Mouse (Mus musculus) embryonic facial prominence, embryonic 15.5 days (tissue): ENCODE data around the gene Igsf10. TPM values are rescaled to one million over a fixed set of nuclear protein-coding genes. Genes with fewer than 3 reads are reported as not detected.
"Not testable (repeated sequence)": the region's sequence is repeated elsewhere in the genome, so short reads cannot be mapped to it uniquely, and the experiment has no call there.

ENCODE experiments used
- ATAC-seq: fragments of 200-750 bp; cut with Nextera tagmentation; 2 replicates; pipeline ENCODE4 v1.8.0; 2017; ENCODE audit warnings: low read depth, moderate TSS enrichment; ENCODE audit not compliant: insufficient number of reproducible peaks, low FRiP score, low TSS enrichment
- H3K27ac ChIP-seq: fragments of 300-500 bp; sonication (generic); replicated peaks from 2 replicates; pipeline ENCODE4 v1.5.1; 2015; ENCODE audit warnings: mild to moderate bottlenecking, inconsistent platforms
- H3K27me3 ChIP-seq: fragments of 300-500 bp; sonication (generic); 2 replicates; pipeline ENCODE4 v1.6.1; 2015; ENCODE audit warnings: inconsistent platforms
- H3K36me3 ChIP-seq: fragments of 300-500 bp; sonication (generic); 2 replicates; pipeline ENCODE4 v1.6.1; 2015; ENCODE audit warnings: mild to moderate bottlenecking, inconsistent platforms
- H3K4me1 ChIP-seq: fragments of 300-500 bp; sonication (generic); 2 replicates; pipeline ENCODE4 v1.6.1; 2015; ENCODE audit warnings: inconsistent platforms
- H3K4me2 ChIP-seq: fragments of 300-500 bp; sonication (generic); replicated peaks from 2 replicates; pipeline ENCODE4 v1.6.1; 2015; ENCODE audit warnings: mild to moderate bottlenecking, inconsistent platforms
- H3K4me3 ChIP-seq: fragments of 300-500 bp; sonication (generic); replicated peaks from 2 replicates; pipeline ENCODE4 v1.5.1; 2015; ENCODE audit warnings: mild to moderate bottlenecking, inconsistent platforms
- H3K9ac ChIP-seq: fragments of 300-500 bp; sonication (generic); 2 replicates; pipeline ENCODE4 v1.6.1; 2015; ENCODE audit warnings: inconsistent platforms
- H3K9me3 ChIP-seq: fragments of 300-500 bp; sonication (generic); replicated peaks from 2 replicates; pipeline ENCODE4 v1.6.1; 2016; ENCODE audit warnings: inconsistent platforms
- WGBS: fragments of 180-500 bp; shearing (Covaris S2); methylation state at CpG from one replicate; pipeline ENCODE4 v1.1.7; 2015; 5-methylcytosine and 5-hydroxymethylcytosine counted together
- polyA plus RNA-seq: library from polyadenylated mRNA; unstranded; fragments of >200 nt; fragmentation: Nextera tagmentation; extraction: Ambion mirVana; gene quantifications from 2 replicates; pipeline ENCODE4 v1.2.1, GENCODE M21; 2015

Gene Igsf10
- polyA plus RNA-seq = 28.1 and 38.8 TPM in 2 replicates

DNA sequence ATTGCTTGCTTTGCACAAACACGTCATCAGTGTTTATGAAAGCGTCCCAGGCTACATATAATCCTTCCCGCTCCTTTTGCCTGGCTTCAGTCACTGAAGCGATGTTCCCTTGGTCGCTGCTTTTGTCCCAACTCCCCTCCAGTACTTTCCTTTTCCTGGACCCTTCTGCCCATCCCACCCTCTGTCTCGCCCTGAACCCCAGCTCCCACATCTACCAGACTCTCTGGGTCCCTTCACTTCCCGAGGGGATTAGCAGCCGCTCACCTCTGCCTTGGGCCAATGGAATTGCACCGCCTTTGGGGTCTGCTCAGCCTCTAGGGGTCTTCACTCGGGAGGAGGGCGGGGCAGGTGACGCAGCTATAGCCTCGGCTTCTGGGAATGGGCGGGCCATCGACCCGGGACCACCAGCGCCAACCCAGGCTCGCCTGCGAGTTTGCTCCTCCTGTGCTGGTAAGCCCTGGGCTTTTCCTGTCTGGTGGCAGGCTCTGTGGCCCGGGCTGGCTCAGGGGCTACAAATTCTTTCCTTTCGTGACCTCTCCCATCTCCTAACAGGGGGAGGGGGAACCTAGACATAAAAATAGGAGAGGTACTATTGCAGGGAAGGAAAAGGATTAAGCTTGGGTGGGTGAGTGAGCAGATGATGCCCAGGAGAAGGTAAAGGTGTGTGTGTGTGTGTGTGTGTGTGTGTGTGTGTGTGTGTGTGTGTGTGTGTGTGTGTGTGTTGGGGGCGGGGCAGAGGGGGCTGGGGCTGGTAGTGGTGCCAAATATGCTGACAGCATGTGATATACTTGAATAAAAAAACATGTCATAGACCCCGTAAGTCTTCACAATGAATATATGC is at the start of gene Igsf10:
Gene Igsf10, minus strand, starts transcription at position 330 of the 841 bp plus-strand sequence.
- Histone ChIP-seq H3K4me1 (no peaks in the 10 kb centered on the region), H3K4me2 (peak within 1 kb of the TSS; percentile 56), H3K36me3 (0 out of 2 replicates have a peak, but pooled peaks cover 6% of the 10 kb centered on the region), H3K27me3 (no peaks in the 10 kb centered on the region), H3K9ac (peak within 1 kb of the TSS; percentile 39), H3K4me3 (peak within 1 kb of the TSS; percentile 67), H3K27ac (peak within 1 kb of the TSS; percentile 87), H3K9me3 (no peaks in the 10 kb centered on the region)
- peak; percentile 86 for ATAC-seq
- WGBS = 3% methylated on average over 22 of the region's 23 CpGs

DNA sequence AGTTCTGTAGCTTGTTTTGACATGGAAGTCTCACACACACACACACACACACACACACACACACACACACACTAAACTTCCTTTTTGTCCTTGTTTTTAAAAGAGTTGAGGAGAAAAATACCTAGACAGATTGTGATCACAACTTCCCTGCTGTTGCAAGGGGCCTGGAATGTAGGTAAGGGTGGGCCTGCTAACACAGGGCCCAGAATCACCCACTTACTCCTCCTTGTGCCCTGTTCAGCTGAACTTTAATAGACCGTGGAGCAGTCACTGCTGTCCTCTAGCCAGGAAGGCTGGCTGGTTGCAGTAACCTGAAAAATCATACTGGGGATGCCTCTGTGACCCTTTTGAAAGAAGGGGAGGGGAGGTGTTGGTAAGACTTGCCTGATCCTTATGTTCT is 41.4 kb upstream of the Igsf10 start:
- ATAC-seq = no peak
- Histone ChIP-seq H3K9me3 (no peaks in the 10 kb centered on the region), H3K4me1 (no peaks in the 10 kb centered on the region), H3K27ac (no peak overlapping the region), H3K9ac (no peak overlapping the region), H3K4me2 (no peak overlapping the region), H3K4me3 (no peak overlapping the region), H3K36me3 (no peaks in the 10 kb centered on the region), H3K27me3 (no peaks in the 10 kb centered on the region)
- 81% methylated on average over 1 of the region's 1 CpGs for WGBS

DNA sequence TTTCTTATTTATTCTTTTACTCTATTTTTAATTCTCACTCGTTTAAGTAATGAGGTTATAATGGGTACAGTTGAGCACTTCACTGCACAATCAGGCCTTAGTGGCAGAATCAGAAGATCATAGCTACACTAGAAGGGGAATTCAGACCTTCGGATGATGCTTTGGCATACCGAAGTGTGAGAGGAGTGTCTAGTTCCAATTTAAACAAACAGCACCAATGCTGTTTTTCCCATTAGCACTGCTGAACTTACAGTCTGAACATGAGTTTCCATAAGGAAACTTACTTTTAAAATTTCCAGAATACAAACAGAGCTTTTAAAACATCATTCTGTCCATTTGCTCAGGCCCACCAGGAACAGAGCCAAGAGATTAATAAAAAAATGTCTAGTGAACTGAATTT is 40.8 kb upstream of the Igsf10 start:
- Histone ChIP-seq H3K4me3 (no peak overlapping the region), H3K4me1 (no peaks in the 10 kb centered on the region), H3K36me3 (no peaks in the 10 kb centered on the region), H3K27me3 (no peaks in the 10 kb centered on the region), H3K9me3 (no peaks in the 10 kb centered on the region), H3K27ac (no peak overlapping the region; the same call in 1 of the 2 replicates), H3K9ac (no peak overlapping the region), H3K4me2 (no peak overlapping the region)
- ATAC-seq = no peak
- whole genome bisulfite sequencing = 74% methylated on average over 3 of the region's 3 CpGs

DNA sequence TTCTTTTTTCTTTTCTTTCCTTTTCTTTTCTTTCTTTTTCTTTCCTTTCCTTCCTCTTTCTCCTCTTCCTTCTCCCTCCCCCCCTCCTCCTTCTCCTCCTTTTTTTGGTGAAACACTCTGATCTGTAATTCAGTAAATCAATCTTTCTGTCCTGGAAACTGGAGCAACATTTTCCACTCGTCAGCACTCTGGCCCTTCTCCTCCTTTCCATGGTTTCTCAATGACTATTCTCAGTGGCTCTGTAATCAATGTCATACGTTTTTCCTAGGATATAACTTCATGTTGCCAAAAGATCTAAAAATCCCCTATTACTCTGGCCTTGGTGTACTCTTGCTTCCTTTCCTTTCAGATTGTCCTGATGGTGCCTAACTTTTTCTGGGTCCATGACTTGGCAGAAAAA is 40.1 kb upstream of the Igsf10 start:
- H3K36me3 ChIP-seq = no peaks in the 10 kb centered on the region
- no peak; the same call in 1 of the 2 replicates for ATAC-seq
- H3K4me1 ChIP-seq = no peaks in the 10 kb centered on the region
- no peak overlapping the region for H3K4me3 ChIP-seq
- no peak overlapping the region for H3K9ac ChIP-seq
- 29% methylated on average over 2 of the region's 2 CpGs for WGBS
- no peaks in the 10 kb centered on the region for H3K9me3 ChIP-seq
- no peak overlapping the region for H3K4me2 ChIP-seq
- H3K27ac ChIP-seq = no peak overlapping the region
- H3K27me3 ChIP-seq = no peaks in the 10 kb centered on the region

DNA sequence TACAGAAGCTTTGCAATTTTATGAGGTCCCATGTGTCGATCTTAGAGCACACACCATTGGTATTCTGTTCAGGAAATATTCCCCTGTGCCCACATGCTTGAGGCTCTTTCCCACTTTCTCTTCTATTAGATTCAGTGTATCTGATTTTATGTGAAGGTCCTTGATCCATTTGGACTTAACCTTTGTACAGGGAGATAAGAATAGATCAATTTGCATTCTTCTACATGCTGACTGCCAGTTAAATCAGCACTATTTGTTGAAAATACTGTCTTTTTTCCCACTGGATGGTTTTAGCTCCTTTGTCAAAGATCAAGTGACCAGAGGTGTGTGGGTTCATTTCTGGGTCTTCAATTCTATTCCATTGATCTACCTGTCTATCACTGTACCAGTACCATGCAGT is 34.6 kb upstream of the Igsf10 start:
- not testable (repeated sequence) for H3K9ac ChIP-seq, ATAC-seq, H3K36me3 ChIP-seq, H3K4me3 ChIP-seq, H3K27ac ChIP-seq, H3K4me1 ChIP-seq, H3K9me3 ChIP-seq, H3K27me3 ChIP-seq, H3K4me2 ChIP-seq
- WGBS = 81% methylated on average over 1 of the region's 1 CpGs

DNA sequence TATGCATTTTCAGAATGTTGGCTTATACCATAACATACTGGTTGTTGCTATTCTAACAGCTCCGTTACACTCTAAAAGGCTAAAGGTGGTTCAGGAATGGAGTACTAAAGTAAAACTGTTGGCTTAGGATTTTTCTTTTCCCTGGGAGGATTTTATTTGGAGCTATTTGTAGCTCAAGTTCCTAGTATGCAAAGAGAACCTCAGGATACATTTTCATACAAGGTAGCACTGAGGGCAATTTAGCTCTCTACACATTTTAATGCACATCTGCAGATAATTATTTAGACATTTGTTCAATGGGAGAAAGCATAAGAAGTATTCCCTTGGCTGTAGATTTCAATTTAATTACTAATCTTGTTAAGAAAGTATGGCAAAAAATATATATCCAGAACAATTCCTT is 17.7 kb upstream of the Igsf10 start:
- WGBS = 35% methylated on average over 1 of the region's 1 CpGs
- Histone ChIP-seq H3K9me3 (no peaks in the 10 kb centered on the region), H3K27ac (no peak overlapping the region), H3K4me1 (0 out of 2 replicates have a peak, but pooled peaks cover 3% of the 10 kb centered on the region), H3K4me2 (no peak overlapping the region), H3K9ac (no peak overlapping the region), H3K4me3 (no peak overlapping the region), H3K27me3 (no peaks in the 10 kb centered on the region), H3K36me3 (no peaks in the 10 kb centered on the region)
- no peak for ATAC-seq

DNA sequence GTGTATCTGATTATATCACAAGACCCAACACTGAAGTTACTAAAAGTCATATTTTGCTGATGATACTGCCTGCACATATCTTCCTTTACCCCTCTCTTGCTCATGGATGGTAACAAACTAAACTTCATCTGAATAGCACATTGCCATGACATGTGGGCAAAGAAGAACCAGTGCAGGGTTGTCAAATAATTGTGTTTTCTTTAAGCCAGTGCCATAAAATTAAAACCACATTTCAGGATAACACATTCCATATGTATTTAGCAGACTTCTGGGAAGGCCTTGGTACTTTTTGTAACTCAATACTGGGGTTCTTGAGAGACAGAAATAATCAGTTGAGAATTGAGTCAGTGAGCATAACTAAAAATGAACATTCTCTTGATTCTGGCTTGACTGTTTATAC is 15.9 kb upstream of the Igsf10 start:
- Histone ChIP-seq H3K27me3 (no peaks in the 10 kb centered on the region), H3K4me1 (0 out of 2 replicates have a peak, but pooled peaks cover 3% of the 10 kb centered on the region), H3K27ac (no peak overlapping the region; the same call in 1 of the 2 replicates), H3K4me2 (no peak overlapping the region), H3K9me3 (no peaks in the 10 kb centered on the region), H3K36me3 (no peaks in the 10 kb centered on the region), H3K4me3 (no peak overlapping the region), H3K9ac (no peak overlapping the region)
- peak; percentile 57; the same call in 1 of the 2 replicates for ATAC-seq

DNA sequence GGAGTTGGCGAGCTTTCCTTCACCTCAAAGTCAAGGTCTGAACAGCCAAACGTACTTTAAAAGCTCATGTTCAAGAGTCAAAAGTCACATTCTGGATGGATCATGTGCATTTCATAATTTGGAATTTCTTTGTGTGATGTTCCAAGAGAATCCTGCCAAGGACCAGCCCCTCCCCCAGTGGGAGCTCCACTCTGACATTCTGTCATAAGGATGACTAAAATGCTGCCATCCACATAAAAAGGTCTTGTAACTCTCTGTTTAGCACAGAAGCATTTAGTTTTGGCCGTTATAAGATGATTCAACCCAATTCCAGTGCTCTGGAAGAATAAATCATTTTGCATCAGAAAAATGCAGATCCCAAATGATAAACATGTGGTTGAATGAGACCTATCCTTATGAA is 10.0 kb upstream of the Igsf10 start:
- Histone ChIP-seq H3K4me2 (no peak overlapping the region), H3K4me3 (no peak overlapping the region), H3K4me1 (no peaks in the 10 kb centered on the region), H3K9me3 (no peaks in the 10 kb centered on the region), H3K27me3 (no peaks in the 10 kb centered on the region), H3K27ac (no peak overlapping the region), H3K9ac (no peak overlapping the region), H3K36me3 (no peaks in the 10 kb centered on the region)
- ATAC-seq = no peak
- 54% methylated on average over 3 of the region's 3 CpGs for WGBS

DNA sequence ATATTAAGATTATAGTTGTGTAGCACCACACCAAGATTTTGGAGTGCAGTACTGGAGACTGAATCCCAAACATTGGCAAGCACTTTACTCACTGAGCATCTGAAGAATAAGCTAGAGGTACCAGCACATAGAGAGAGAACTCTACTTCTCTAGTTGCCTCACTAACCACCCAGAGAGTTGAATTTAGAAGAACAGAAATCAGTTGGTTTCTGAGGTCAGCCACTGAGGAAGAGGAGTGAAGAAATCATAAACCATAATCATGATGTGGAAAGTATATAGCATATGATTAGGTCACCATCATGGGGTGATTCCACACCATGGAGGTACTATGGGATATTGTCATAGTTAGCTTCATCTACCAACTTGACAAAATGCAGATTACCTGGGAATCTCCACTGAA is 7.6 kb upstream of the Igsf10 start:
- Histone ChIP-seq H3K9me3 (no peaks in the 10 kb centered on the region), H3K4me1 (no peaks in the 10 kb centered on the region), H3K4me2 (no peak overlapping the region), H3K9ac (no peak overlapping the region), H3K36me3 (no peaks in the 10 kb centered on the region), H3K27ac (no peak overlapping the region), H3K27me3 (no peaks in the 10 kb centered on the region), H3K4me3 (no peak overlapping the region)
- ATAC-seq = no peak

DNA sequence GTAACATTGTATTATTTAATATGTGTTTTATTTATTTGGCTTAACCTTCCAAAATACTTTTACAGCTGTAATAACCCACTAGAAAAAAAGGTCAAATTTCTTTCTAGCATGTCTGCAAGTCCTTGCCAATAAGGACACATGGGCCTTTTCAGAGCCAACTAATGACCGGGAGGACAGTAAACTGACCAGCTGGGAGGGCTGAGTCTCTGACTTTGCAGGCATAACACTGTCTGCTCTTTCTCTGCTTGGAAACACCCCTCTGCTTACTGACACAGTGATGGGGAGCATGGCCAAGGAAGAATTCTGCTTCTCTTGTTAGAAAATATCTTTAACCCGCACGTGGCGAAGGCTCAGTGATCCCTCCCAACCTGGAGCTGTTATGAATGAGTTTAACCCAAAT is 1.2 kb downstream of the Igsf10 start:
- Histone ChIP-seq H3K27ac (peak overlapping the region; percentile 87), H3K4me1 (no peaks in the 10 kb centered on the region), H3K4me2 (peak overlapping the region; percentile 56), H3K9ac (peak overlapping the region; percentile 39; the same call in 1 of the 2 replicates), H3K36me3 (0 out of 2 replicates have a peak, but pooled peaks cover 6% of the 10 kb centered on the region), H3K27me3 (no peaks in the 10 kb centered on the region), H3K4me3 (peak overlapping the region; percentile 67), H3K9me3 (no peaks in the 10 kb centered on the region)
- no peak for ATAC-seq
- 32% methylated on average over 4 of the region's 4 CpGs for WGBS

DNA sequence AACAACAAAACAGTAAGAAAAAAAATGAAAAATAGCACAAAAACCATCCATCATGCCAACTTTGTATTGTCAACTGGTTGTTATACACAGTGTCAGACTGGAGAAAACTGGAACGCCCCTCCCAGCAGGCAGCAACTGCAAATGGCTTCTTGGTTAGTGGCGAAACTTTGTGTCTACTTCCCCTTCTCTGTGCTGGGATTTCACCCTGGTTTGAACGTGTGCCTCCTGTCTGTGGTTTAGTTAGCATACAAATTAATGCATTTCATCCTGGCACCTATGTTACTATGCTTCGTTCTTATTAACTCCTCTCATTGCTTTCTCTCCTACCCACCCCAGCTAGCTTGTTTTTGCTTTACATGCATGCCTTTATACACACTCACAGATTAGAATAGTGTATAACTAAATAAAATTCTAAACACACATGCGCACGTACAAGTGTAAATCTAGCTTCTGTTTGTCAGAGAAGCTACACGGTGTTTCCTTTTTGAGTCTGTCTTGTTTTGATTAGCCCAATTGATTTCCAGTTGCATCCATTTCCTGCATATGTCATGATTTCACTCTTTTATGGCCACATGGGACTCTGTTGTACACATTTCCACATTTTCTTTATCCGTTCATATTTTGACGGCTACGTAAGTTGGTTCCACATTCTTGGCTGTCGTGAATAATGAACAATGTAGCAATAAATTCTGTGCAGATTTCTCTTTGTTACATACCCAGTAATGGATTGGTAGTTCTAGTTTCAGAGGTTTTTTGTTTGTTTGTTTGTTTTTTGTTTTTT is 2.4 kb downstream of the Igsf10 start:
- ATAC-seq = no peak
- no peaks in the 10 kb centered on the region for H3K9me3 ChIP-seq
- 0 out of 2 replicates have a peak, but pooled peaks cover 6% of the 10 kb centered on the region for H3K36me3 ChIP-seq
- WGBS = 42% methylated on average over 11 of the region's 11 CpGs
- no peak overlapping the region; the same call in 1 of the 2 replicates for H3K9ac ChIP-seq
- H3K27ac ChIP-seq = no peak overlapping the region
- no peaks in the 10 kb centered on the region for H3K27me3 ChIP-seq
- H3K4me3 ChIP-seq = peak overlapping the region; percentile 28
- H3K4me2 ChIP-seq = peak overlapping the region; percentile 39
- H3K4me1 ChIP-seq = no peaks in the 10 kb centered on the region
